Mouse (Mus musculus) spleen, adult 2 months (tissue): Measurements from ENCODE around the gene Ttc41.

ENCODE experiments used
- CTCF ChIP-seq: fragments of 200-500 bp; IDR thresholded peaks from 2 replicates; pipeline ENCODE4 v1.5.1; 2011; ENCODE audit warnings: mild to moderate bottlenecking, inconsistent platforms; ENCODE audit not compliant: insufficient read depth, insufficient read length, insufficient replicate concordance; ENCODE audit errors: extremely low read depth
- POLR2A ChIP-seq: fragments of 200-500 bp; IDR thresholded peaks from 2 replicates; pipeline ENCODE4 v1.6.1; 2011; ENCODE audit warnings: low read depth, low read length, inconsistent platforms

DNA sequence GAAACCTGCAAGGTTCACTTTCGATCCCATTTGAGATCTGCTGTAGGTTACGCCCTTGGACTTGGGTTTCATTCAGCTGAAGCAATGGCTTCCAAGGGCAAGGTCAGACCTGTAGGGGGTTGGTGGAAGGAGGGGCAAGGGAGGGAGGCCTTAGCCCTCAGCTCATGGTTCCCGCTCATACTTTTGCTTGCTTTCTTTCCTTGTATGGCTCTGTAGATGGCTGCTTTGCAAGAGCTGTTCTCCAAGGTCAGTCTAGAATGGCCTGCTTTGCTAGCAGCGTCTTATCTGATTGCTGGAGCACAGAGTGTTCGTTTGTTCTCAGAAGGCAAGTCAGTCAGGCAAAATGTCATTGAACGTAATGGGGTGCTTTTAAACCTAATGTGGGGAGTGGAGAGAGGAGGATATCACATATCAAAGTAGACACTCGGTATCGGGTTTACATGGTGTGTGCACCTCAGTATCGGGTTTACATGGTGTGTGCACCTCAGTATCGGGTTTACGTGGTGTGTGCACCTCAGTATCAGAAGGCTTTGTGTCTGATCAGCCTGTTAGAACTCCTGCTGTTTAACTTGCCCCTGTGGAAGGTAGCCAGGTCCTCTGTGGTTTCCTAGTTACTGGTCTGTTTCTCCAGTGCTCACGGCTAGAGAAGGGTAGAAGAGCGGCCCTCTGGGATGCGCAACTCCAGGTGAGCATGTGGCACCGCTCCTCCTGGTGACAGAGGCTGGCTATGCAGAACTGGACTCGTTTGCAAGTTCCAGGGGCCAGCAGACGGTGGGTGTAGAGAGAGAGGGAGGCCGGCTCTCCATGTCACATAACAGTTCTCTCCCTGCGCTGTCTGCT lies 108.9 kb downstream of the Ttc41 start:
- no peak for TF ChIP-seq POLR2A
- TF ChIP-seq CTCF: no peak
